Mouse (Mus musculus) small intestine, adult 2 months (tissue): ENCODE measurements around the gene Ccdc175. TPM values are rescaled to one million over a fixed set of nuclear protein-coding genes. Genes with fewer than 3 reads are reported as not detected.

ENCODE experiments used
- H3K27ac ChIP-seq: fragments of 200-500 bp; 2 replicates; pipeline ENCODE4 v1.5.1; 2012; ENCODE audit warnings: low read depth, low read length, control low read depth, inconsistent platforms; ENCODE audit not compliant: insufficient read depth
- H3K27me3 ChIP-seq: fragments of 200-500 bp; 2 replicates; pipeline ENCODE4 v1.6.1; 2012; ENCODE audit warnings: mild to moderate bottlenecking, moderate library complexity, low read length, inconsistent platforms; ENCODE audit not compliant: control insufficient read depth, insufficient read depth
- H3K36me3 ChIP-seq: fragments of 200-500 bp; 2 replicates; pipeline ENCODE4 v1.6.1; 2012; ENCODE audit warnings: mild to moderate bottlenecking, low read length, control low read depth, inconsistent platforms; ENCODE audit not compliant: control insufficient read depth, insufficient read depth
- H3K4me1 ChIP-seq: fragments of 200-500 bp; 2 replicates; pipeline ENCODE4 v1.6.1; 2012; ENCODE audit warnings: low read length, inconsistent platforms, mixed read lengths; ENCODE audit not compliant: control insufficient read depth, insufficient read depth, insufficient read length
- H3K4me3 ChIP-seq: fragments of 200-500 bp; 2 replicates; pipeline ENCODE4 v1.5.1; 2012; ENCODE audit warnings: low read depth, mild to moderate bottlenecking, control low read depth, inconsistent platforms, low read length, moderate library complexity
- CTCF ChIP-seq: fragments of 200-500 bp; IDR thresholded peaks from 2 replicates; pipeline ENCODE4 v1.5.1; 2012; ENCODE audit warnings: low read depth, mild to moderate bottlenecking, control low read depth, inconsistent platforms, low read length, moderate library complexity, mixed read lengths; ENCODE audit not compliant: insufficient replicate concordance, insufficient read length; ENCODE audit errors: extremely low read depth
- POLR2A ChIP-seq: fragments of 200-500 bp; IDR thresholded peaks from 2 replicates; pipeline ENCODE4 v1.6.1; 2012; ENCODE audit warnings: low read depth, mild to moderate bottlenecking, control low read depth, inconsistent platforms, low read length, moderate library complexity
- WGBS: fragments of 180-500 bp; shearing (Covaris S2); methylation state at CpG from one replicate; pipeline ENCODE4 v1.1.7; 2018; 5-methylcytosine and 5-hydroxymethylcytosine counted together
- polyA plus RNA-seq: library from polyadenylated mRNA; depleted of rRNA; stranded (reverse); fragments of >200 nt; gene quantifications from 2 replicates; pipeline ENCODE4 v1.2.3, GENCODE M21; 2012

The Ccdc175 gene
- polyA plus RNA-seq, 1 experiment: not detected

DNA sequence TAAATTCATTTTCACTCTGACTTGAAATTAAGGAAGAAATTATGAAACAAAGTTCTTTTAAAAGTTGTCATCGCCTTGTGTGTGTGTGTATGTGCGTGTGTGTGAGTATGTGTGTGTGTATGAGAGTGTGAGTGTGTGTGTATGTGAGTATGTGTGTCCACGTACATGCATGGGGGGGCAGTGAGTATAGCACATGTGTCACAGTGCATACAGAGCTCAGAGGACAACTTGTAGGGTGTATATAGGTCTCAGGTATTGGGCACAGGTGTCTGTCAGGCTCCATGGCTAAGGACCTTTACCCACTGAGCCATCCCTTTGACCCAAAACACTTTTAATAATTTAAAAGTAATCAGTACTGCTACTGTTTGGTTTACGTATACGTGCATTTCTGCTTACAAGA, 80.8 kb downstream of the Ccdc175 start:
- peaks cover 8% of the 10 kb centered on the region for H3K36me3 ChIP-seq
- no peak overlapping the region for H3K27ac ChIP-seq
- H3K4me3 ChIP-seq: no peak overlapping the region
- TF ChIP-seq POLR2A (no peak), CTCF (no peak)
- WGBS: 75% methylated on average over 5 of the region's 5 CpGs
- H3K27me3 ChIP-seq: no peaks in the 10 kb centered on the region
- no peaks in the 10 kb centered on the region; the same call in 1 of the 2 replicates for H3K4me1 ChIP-seq

DNA sequence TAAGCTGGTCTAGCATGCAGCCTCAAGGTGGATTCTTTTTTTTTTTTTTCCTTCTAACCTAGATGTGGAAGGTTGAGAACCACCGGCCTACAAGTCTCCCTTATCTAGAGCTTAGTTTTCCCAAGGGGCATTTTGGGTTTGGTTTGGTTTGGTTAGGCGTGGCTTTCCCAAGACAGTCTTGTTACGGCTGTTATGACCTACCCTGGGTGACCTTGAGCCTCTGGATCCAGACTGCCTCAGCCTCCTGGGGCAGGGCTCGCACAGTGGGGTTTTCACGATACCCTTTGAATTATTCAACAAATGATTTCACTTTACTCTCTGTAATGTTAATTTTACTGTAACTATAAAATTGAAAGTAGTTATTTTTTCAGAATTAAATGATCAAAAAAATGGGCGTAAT, 82.1 kb downstream of the Ccdc175 start:
- no peaks in the 10 kb centered on the region for H3K27me3 ChIP-seq
- no peak for TF ChIP-seq POLR2A
- TF ChIP-seq CTCF: no peak
- no peak overlapping the region for H3K4me3 ChIP-seq
- no peaks in the 10 kb centered on the region; the same call in 1 of the 2 replicates for H3K4me1 ChIP-seq
- WGBS: 62% methylated on average over 6 of the region's 6 CpGs
- H3K36me3 ChIP-seq: peaks cover 13% of the 10 kb centered on the region
- no peak overlapping the region for H3K27ac ChIP-seq

DNA sequence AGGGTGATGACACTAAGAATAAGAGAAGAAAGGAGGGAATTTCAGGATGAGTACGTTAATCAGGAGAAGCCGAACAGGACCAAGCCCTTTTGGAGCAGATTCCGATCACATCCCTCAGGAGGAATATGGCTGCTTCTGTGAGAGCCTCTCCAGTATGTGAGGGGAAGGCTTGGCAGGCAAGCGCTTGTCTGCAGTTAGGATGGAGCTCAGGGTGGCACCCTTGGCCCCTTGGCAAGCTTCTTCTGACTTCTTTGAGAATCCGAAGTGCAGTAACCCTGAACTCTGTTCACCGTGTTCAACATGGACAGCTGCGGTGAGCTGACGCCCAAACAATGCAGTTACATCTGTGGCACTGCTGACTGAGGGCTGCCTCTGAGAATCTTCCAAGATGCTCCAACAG, 87.9 kb downstream of the Ccdc175 start:
- Histone ChIP-seq H3K4me1 (no peaks in the 10 kb centered on the region), H3K27ac (no peak overlapping the region), H3K4me3 (no peak overlapping the region), H3K36me3 (peaks cover 56% of the 10 kb centered on the region), H3K27me3 (no peaks in the 10 kb centered on the region)
- 92% methylated on average over 8 of the region's 8 CpGs for WGBS
- TF ChIP-seq POLR2A (no peak), CTCF (no peak)

DNA sequence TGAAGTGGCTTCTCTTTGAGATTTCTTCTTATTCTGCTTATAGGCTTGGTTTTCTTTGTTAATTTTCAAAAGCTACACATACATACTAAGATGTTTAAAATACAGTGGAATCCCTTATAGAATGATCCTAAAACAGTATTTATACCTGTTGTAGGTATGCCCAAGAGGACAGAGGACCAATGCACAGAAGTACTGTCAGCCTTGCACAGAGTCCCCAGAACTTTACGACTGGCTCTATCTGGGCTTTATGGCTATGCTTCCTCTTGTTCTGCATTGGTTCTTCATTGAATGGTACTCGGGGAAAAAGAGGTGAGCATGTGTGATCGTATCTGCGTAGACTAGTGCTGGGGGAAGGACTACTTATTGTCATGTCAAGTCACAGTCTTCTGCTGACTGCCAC, 95.0 kb downstream of the Ccdc175 start:
- 80% methylated on average over 4 of the region's 4 CpGs for WGBS
- no peaks in the 10 kb centered on the region for H3K27me3 ChIP-seq
- TF ChIP-seq POLR2A: no peak
- TF ChIP-seq CTCF: no peak
- H3K27ac ChIP-seq: no peak overlapping the region
- H3K36me3 ChIP-seq: peaks cover 27% of the 10 kb centered on the region
- H3K4me1 ChIP-seq: 0 out of 2 replicates have a peak, but pooled peaks cover 1% of the 10 kb centered on the region
- H3K4me3 ChIP-seq: no peak overlapping the region

DNA sequence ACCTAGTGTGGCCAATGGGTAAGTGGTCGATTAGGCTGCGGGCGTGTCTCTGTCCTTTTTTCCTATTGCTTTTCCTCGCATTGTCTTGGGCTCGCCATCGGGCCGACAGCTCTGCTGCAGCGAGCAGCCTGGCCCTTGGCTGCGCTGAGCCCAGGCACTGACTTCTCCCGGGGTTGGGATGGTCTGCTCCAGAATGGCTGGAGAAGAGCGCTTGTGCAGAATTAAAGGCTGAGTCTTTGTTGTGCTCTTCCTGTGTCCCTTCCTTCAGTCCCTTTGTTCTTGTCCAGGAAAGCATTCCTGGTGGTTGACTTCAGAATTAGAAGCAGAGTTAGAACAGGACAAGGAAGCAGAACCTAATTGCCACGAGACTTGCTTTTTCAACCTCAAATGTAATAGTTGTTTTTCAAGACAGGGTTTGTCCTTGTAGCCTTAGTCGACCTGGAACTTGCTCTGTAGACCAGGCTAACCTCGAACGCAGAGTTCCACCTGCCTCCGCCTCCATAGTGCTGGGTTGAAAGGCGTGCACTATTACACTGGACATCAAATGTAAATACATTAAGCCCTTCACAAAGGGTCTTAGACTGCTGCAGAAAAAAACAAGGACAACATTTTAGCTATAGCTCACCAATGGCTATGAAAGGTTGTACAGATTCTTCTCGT, 98.5 kb downstream of the Ccdc175 start:
- Histone ChIP-seq H3K4me3 (peak overlapping the region; percentile 68), H3K4me1 (peaks cover 7% of the 10 kb centered on the region), H3K27ac (peak overlapping the region; percentile 92), H3K27me3 (no peaks in the 10 kb centered on the region), H3K36me3 (peaks cover 4% of the 10 kb centered on the region)
- TF ChIP-seq POLR2A (no peak), CTCF (no peak)
- 2% methylated on average over 18 of the region's 18 CpGs for WGBS

DNA sequence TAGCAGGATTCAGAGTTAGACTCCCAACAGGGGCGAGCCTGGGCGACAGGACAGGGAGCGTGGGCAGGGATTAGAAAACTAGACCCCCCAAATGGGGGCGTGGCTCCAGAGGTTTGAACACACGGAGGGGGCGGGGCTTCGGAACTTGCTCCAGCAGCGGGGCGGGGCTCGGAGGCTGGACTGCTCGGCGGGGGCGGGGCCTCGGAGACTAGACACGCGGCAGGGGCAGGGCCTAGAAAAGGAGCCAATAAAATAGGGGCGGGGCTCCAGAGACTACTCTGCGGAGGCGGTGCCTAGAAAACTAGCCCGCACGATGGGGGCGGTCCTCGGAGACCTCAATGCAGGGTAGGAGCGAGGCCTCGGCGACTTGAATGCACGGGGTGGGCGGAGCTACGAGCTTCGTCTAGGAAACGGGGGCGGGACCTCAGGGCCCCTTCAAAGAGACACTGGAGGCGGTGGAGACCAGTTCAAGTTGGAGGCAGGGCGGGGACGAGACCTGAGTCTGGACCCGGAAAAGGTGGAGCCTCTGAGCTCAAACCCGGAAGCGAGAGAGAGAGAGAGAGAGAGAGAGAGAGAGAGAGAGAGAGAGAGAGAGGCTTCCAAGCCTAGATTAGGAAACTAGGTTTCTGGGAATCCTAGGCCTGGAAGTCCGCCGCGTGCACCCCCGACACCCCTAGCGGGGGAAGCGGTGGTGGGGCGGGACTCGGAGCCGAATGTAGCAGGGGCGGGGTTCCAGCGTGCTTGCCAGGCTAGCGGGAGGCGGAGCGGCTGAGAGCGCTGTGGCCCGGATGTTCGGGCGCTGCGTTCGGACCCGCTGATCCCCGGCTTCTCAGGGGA, 99.3 kb downstream of the Ccdc175 start, which contains the start of the genes L3hypdh and Jkamp:
L3hypdh (minus strand) TSS at position 111 of the 837 bp plus-strand sequence.
Jkamp (plus strand) TSS at position 261 of the 837 bp plus-strand sequence.
- Histone ChIP-seq H3K4me3 (peak within 1 kb of the TSS; percentile 80), H3K27me3 (no peaks in the 10 kb centered on the region), H3K4me1 (peaks cover 7% of the 10 kb centered on the region), H3K36me3 (peaks cover 3% of the 10 kb centered on the region), H3K27ac (peak within 1 kb of the TSS; percentile 92)
- peak; percentile 36; the same call in 1 of the 2 replicates for TF ChIP-seq POLR2A
- no peak for TF ChIP-seq CTCF
- WGBS: 2% methylated on average over 58 of the region's 60 CpGs

DNA sequence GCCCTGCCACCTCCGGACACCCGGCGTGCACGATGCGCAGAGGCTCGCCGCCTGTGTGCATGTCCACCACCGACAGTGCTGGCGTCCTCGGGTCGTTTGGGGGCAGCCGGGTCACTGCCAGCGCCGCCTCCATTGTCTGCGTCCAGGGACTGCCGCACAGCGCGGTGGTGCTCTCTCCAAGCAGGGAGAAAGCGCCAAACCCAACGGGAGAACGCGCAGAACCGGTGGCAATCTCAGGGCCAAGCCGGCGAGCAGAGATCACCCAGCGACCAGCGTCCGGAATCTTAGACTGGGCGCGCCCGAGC, 99.9 kb downstream of the Ccdc175 start:
- Histone ChIP-seq H3K27me3 (no peaks in the 10 kb centered on the region), H3K4me1 (peaks cover 7% of the 10 kb centered on the region), H3K4me3 (peak overlapping the region; percentile 80), H3K36me3 (peaks cover under 1% of the 10 kb centered on the region; the same call in 1 of the 2 replicates), H3K27ac (peak overlapping the region; percentile 38; the same call in 1 of the 2 replicates)
- TF ChIP-seq CTCF: no peak
- WGBS: 0% methylated on average over 31 of the region's 31 CpGs
